Mouse (Mus musculus) midbrain, postnatal 0 days (tissue): ENCODE results near the gene Pnpla8. TPM values are rescaled to one million over a fixed set of nuclear protein-coding genes. Genes with fewer than 3 reads are reported as not detected.

Source experiments
- ATAC-seq: fragments of 200-750 bp; cut with Nextera tagmentation; 2 replicates; pipeline ENCODE4 v1.8.0; 2017; ENCODE audit warnings: moderate number of reproducible peaks, mild to moderate bottlenecking, moderate TSS enrichment, moderate library complexity; ENCODE audit not compliant: low FRiP score
- DNase-seq: peaks from one replicate; pipeline ENCODE4 v3.0.0-alpha.2; 2015; ENCODE audit warnings: low spot score
- H3K27ac ChIP-seq: fragments of 300-500 bp; sonication (generic); 2 replicates; pipeline ENCODE4 v1.5.1; 2014; ENCODE audit warnings: low read depth, mild to moderate bottlenecking, low read length, mixed read lengths
- H3K27me3 ChIP-seq: fragments of 300-500 bp; sonication (generic); 2 replicates; pipeline ENCODE4 v1.6.1; 2014; ENCODE audit warnings: low read length, control low read depth, mixed read lengths; ENCODE audit not compliant: insufficient read depth
- H3K36me3 ChIP-seq: fragments of 300-500 bp; sonication (generic); 2 replicates; pipeline ENCODE4 v1.6.1; 2014; ENCODE audit warnings: low read length, control low read depth, mixed read lengths; ENCODE audit not compliant: insufficient read depth
- H3K4me1 ChIP-seq: fragments of 300-500 bp; sonication (generic); 2 replicates; pipeline ENCODE4 v1.6.1; 2014; ENCODE audit warnings: mild to moderate bottlenecking, control low read depth, antibody characterized with exemption, low read length, mixed read lengths; ENCODE audit not compliant: insufficient read depth
- H3K4me2 ChIP-seq: fragments of 300-500 bp; sonication (generic); 2 replicates; pipeline ENCODE4 v1.6.1; 2014; ENCODE audit warnings: low read depth, mild to moderate bottlenecking, low read length, mixed read lengths; ENCODE audit not compliant: poor library complexity, severe bottlenecking
- H3K4me3 ChIP-seq: fragments of 300-500 bp; sonication (generic); 2 replicates; pipeline ENCODE4 v1.5.1; 2014; ENCODE audit warnings: low read depth, mild to moderate bottlenecking, low read length, moderate library complexity
- H3K9ac ChIP-seq: fragments of 300-500 bp; sonication (generic); replicated peaks from 2 replicates; pipeline ENCODE4 v1.6.1; 2014; ENCODE audit warnings: mild to moderate bottlenecking, low read length, moderate library complexity, mixed read lengths; ENCODE audit not compliant: poor library complexity, severe bottlenecking
- H3K9me3 ChIP-seq: fragments of 300-500 bp; sonication (generic); 2 replicates; pipeline ENCODE4 v1.6.1; 2016; ENCODE audit warnings: low read length, control low read depth
- CTCF ChIP-seq: IDR thresholded peaks from 2 replicates; pipeline ENCODE4 v1.5.1; 2016; ENCODE audit warnings: antibody characterized with exemption, mild to moderate bottlenecking
- WGBS: fragments of 180-500 bp; shearing (Covaris S2); extraction: QIAGEN DNeasy Blood & Tissue Kit; methylation state at CpG from one replicate; pipeline ENCODE4 v1.1.7; 2014; 5-methylcytosine and 5-hydroxymethylcytosine counted together
- polyA plus RNA-seq: library from polyadenylated mRNA; unstranded; fragments of >200 nt; fragmentation: Nextera tagmentation; extraction: Ambion mirVana; gene quantifications from 2 replicates; pipeline ENCODE4 v1.2.1, GENCODE M21; 2015
- total RNA-seq: library from RNA; depleted of rRNA; stranded (reverse); fragments of >200 nt; gene quantifications from 2 replicates; pipeline ENCODE4 v1.2.3, GENCODE M21; 2014

Gene Pnpla8
- total and polyA plus RNA-seq, 2 experiments from 2014 or later = 75.8 to 125 TPM

DNA sequence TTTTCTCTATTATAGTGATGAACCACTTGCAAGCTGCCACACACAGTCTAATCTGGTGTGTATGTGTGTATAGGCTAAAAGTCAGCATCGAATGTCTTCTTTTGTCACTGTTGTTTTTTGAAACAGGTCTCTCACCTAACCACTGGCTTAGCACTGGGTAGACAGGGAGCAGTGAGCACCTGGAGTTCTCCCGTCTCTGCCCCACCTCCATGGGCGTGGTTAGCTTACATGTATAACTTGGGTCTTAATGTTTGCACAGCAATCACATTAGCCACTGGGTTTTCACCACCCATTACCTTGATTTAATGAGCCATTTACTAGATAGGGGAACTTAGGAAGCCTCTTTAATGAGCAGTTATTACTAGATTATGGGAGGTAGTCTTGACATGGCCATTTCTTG, 60.4 kb downstream of the Pnpla8 start:
- 94% methylated on average over 3 of the region's 3 CpGs for WGBS
- ATAC-seq = no peak
- no peak overlapping the region for H3K9ac ChIP-seq
- no peaks in the 10 kb centered on the region for H3K9me3 ChIP-seq
- no peaks in the 10 kb centered on the region for H3K36me3 ChIP-seq
- H3K27ac ChIP-seq = no peak overlapping the region
- H3K4me3 ChIP-seq = no peak overlapping the region
- no peaks in the 10 kb centered on the region for H3K4me1 ChIP-seq
- DNase-seq = no peak
- no peak for TF ChIP-seq CTCF
- H3K27me3 ChIP-seq = no peaks in the 10 kb centered on the region
- no peak overlapping the region for H3K4me2 ChIP-seq

DNA sequence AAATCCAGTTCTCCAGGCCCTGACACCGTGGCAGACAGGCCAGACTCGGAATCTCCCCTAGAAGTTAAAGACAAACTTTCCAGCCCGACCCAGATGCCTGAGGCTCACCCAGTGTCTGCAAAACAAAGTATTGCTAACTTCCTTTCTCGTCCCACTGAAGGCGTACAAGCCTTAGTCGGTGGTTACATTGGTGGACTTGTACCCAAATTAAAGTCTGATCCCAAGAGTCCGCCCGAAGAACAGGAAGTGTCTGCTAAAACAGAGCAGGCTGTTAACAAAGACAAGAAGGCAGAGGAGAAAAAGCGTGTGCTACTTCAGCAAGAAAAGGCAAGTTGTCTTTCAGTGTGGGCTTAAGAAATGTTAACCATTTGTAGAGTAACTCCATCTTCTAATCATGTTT, 62.2 kb downstream of the Pnpla8 start:
- Histone ChIP-seq H3K4me2 (no peak overlapping the region), H3K4me1 (no peaks in the 10 kb centered on the region), H3K27ac (no peak overlapping the region), H3K9ac (no peak overlapping the region), H3K27me3 (no peaks in the 10 kb centered on the region), H3K4me3 (no peak overlapping the region), H3K36me3 (no peaks in the 10 kb centered on the region; the same call in 1 of the 2 replicates), H3K9me3 (no peaks in the 10 kb centered on the region)
- DNase-seq (no peak), ATAC-seq (no peak)
- TF ChIP-seq CTCF = no peak
- whole genome bisulfite sequencing = 72% methylated on average over 9 of the region's 9 CpGs

DNA sequence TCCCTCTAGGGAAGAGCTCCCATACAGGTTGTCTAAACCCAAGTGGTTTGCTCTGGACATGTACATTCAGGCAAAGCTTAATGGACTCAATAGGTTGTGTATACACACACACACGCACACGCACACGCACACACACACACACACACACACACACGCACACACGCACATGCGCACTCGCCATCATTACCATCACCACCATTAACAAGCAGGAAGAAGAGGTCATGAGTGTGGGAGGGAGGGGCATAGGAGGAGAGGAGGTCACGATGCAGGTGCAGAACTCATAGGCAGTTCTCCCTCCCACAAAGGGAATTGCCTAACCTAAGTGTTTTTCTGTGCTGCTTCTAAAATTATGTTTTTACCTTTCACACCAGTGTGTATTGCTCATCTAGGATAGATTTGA, 65.8 kb downstream of the Pnpla8 start:
- Histone ChIP-seq H3K9me3 (no peaks in the 10 kb centered on the region), H3K4me2 (no peak overlapping the region), H3K27me3 (no peaks in the 10 kb centered on the region), H3K4me3 (no peak overlapping the region), H3K36me3 (peaks cover 9% of the 10 kb centered on the region), H3K9ac (no peak overlapping the region), H3K27ac (no peak overlapping the region), H3K4me1 (no peaks in the 10 kb centered on the region)
- ATAC-seq (no peak), DNase-seq (no peak)
- TF ChIP-seq CTCF = no peak
- 96% methylated on average over 8 of the region's 8 CpGs for WGBS

DNA sequence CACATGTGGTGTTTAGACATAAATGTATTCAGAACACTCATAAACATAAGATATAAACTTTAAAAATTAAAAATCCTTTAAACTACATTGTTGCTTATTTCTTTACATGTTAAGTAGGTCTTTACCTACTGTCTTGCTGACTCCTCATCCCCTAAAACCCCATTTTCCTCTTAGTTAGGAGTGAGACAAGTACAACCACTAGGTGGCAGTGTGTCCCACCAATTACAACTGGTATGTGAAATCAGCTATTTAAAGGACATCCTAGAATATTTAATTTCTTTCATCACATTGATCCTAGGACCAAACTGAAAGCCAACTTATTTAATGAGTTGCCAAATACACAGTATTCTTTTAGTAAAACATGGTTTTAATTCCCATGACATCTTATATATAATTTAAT, 71.1 kb downstream of the Pnpla8 start:
- DNase-seq (peak; percentile 84), ATAC-seq (no peak)
- H3K4me3 ChIP-seq = no peak overlapping the region
- no peak overlapping the region for H3K4me2 ChIP-seq
- no peak overlapping the region for H3K27ac ChIP-seq
- no peaks in the 10 kb centered on the region for H3K27me3 ChIP-seq
- TF ChIP-seq CTCF = peak; percentile 88
- H3K36me3 ChIP-seq = peaks cover 9% of the 10 kb centered on the region
- no peaks in the 10 kb centered on the region for H3K4me1 ChIP-seq
- H3K9me3 ChIP-seq = no peaks in the 10 kb centered on the region
- no peak overlapping the region for H3K9ac ChIP-seq

DNA sequence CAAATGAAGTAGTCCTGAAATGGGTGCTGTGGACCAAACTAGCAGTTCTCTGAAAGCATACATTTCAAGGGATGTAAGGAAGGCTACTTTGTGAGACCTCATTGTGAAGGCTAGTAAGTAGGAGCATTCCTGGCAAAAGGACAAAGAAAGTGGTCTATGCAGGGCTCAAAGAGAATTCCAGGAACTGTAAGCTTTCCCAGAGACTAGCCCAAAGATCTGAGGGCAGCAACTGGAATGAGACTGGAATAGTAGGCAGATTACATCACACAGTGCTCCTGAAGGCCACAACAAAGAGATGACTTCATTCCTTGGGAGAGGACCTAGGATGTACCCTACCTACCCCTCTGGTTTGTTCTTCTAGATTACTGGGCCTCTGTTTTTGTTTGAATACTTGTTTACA, 79.6 kb downstream of the Pnpla8 start:
- Histone ChIP-seq H3K4me2 (no peak overlapping the region), H3K4me3 (no peak overlapping the region), H3K27me3 (no peaks in the 10 kb centered on the region), H3K27ac (no peak overlapping the region), H3K9me3 (no peaks in the 10 kb centered on the region), H3K36me3 (no peaks in the 10 kb centered on the region), H3K4me1 (no peaks in the 10 kb centered on the region), H3K9ac (no peak overlapping the region)
- no peak for DNase-seq
- no peak for ATAC-seq
- TF ChIP-seq CTCF = no peak

DNA sequence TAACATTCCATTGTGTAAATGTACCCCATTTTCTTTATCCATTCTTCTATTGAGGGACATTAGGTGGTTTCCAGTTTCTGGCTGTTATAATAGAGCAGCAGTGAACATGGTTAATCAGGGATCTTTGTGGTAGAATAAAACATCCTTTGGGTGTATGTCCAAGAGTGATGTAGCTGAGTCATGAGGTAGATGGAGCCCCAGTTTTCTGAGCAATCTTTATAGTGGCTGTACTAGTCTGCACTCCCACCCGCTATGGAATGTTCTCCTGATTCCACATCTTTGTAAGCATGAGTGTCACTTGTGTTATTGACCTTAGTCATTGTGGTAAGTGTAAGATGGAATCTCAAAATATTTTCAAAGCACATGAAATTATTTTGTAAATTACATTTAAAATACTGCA, 82.8 kb downstream of the Pnpla8 start:
- no peak for TF ChIP-seq CTCF
- Histone ChIP-seq H3K27me3 (no peaks in the 10 kb centered on the region), H3K4me3 (no peak overlapping the region), H3K27ac (no peak overlapping the region), H3K4me2 (no peak overlapping the region), H3K9me3 (no peaks in the 10 kb centered on the region), H3K4me1 (no peaks in the 10 kb centered on the region), H3K36me3 (peaks cover 13% of the 10 kb centered on the region), H3K9ac (no peak overlapping the region)
- ATAC-seq (no peak), DNase-seq (no peak)
- 98% methylated on average over 1 of the region's 1 CpGs for WGBS

DNA sequence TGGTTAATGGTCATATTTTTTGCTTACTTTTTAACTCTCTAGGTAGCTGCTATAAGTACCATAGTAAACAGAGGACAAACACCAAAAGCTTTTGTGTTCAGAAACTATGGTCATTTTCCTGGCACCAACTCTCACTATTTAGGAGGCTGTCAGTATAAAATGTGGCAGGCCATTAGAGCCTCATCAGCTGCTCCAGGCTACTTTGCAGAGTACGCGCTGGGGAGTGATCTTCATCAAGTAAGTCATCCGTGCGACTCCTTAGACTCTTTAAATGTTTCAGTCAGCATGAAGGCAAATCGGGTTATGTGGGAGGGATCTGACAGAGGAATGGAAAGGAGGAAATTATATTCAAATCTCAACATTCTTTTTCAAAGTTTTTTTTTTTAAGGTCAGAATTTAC, 83.7 kb downstream of the Pnpla8 start:
- 76% methylated on average over 5 of the region's 5 CpGs for WGBS
- Histone ChIP-seq H3K4me1 (no peaks in the 10 kb centered on the region), H3K36me3 (peaks cover 13% of the 10 kb centered on the region), H3K9me3 (no peaks in the 10 kb centered on the region), H3K27me3 (no peaks in the 10 kb centered on the region), H3K4me2 (no peak overlapping the region), H3K4me3 (no peak overlapping the region), H3K27ac (no peak overlapping the region), H3K9ac (no peak overlapping the region)
- peak; percentile 6 for DNase-seq
- no peak for ATAC-seq
- no peak for TF ChIP-seq CTCF
